Comparison of ENCODE assay signal across 10 mouse cellular contexts in the genomic region with DNA sequence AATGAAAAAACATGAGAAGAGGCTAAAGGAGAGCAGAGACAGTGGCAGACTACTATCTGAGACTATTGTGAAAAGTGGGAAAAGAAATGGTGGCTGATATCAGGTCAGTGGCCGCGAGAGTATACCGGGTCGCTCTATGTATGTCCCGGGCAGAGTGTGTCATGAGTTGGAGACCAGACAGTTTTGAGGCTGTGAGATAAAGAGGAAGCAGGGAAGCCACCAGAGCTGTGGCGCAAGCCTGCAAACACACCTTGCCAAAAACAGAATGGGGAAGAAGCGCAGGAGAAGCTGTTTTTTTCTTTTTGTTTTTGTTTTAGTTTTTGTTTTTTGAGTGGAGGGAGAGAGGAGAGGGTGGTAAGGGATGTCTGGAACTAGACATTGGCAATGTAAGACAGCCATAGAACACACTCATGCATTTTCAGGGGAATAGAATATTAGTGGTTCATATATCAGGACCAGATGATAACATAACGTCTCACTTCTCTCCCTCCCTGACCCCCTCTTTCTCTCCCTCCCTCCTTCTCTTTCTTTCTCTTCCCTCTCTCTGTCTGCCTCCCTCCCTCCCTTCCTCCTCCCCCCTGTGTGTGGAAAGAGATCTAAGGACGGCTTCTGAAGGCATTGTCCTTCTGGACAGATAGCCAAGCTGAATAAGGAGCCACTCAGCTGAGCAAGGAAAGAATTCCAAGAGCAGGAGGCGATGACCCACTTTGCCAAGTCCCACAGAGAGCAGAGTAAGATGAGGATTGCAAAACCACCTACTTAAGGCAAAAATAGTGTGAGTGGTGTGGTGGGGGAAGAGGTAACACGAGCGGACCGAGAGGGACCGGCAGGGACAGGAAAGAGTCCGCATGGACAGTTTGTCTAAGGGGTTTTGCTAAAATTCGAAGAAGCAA.
DNase-seq lines count a peak whose midpoint lies in the region; ATAC-seq lines count a peak whose summit lies in the region.
"Had no signal": no experiment of that assay in that cellular context is flagged by ENCODE, and none has a peak within 500 bp of the region (broad histone marks: within the 10 kb centered on the region; RNA-seq: fewer than 3 reads in every experiment).

No protein-coding gene starts in this region.

- no peak overlapping the region for H3K4me3 ChIP-seq in forebrain, embryonic 16.5 days (replicated peaks; ENCODE audit: low read length)
- H3K4me3 ChIP-seq: embryonic facial prominence, embryonic 12.5 days; heart, adult 2 months had no signal

- no peaks in the 10 kb centered on the region for H3K36me3 ChIP-seq in forebrain, embryonic 16.5 days (ENCODE audit: control insufficient read depth, insufficient read depth)
- H3K36me3 ChIP-seq: embryonic facial prominence, embryonic 12.5 days had no signal

- H3K9ac ChIP-seq in forebrain, embryonic 16.5 days (replicated peaks; ENCODE audit: low read depth, low read length) = no peak overlapping the region
- H3K9ac ChIP-seq: embryonic facial prominence, embryonic 12.5 days had no signal

- intact Hi-C loops in left cerebral cortex, postnatal 4 days (cut with DNase I) = no loop called here

- DNase-seq in cerebellum, postnatal 36 days = no peak
- DNase-seq in left cerebral cortex, adult 11 months (ENCODE audit: low spot score) = peak; percentile 21
- DNase-seq in left cerebral cortex, postnatal 4 days = no peak
- peak; percentile 17 for DNase-seq in liver
- DNase-seq in adrenal gland, postnatal 4 days (ENCODE audit: low spot score in 2 of 2) = no peak

- ATAC-seq in cerebellum, adult (ENCODE audit: insufficient number of reproducible peaks, low FRiP score, low TSS enrichment) = peak; percentile 26; the same call in 1 of the 2 replicates
- peak; percentile 92 for ATAC-seq in monocyte, adult 5-6 weeks (replicated peaks; ENCODE audit: insufficient number of reproducible peaks, low FRiP score, low TSS enrichment, poor library complexity, severe bottlenecking)
- no peak for ATAC-seq in forebrain, embryonic 16.5 days

- WGBS in forebrain, embryonic 16.5 days = 69% methylated on average over 16 of the region's 16 CpGs

- no peak overlapping the region for H3K27ac ChIP-seq in forebrain, embryonic 16.5 days (ENCODE audit: low read length)
- H3K27ac ChIP-seq: embryonic facial prominence, embryonic 12.5 days; heart, adult 2 months had no signal

- H3K27me3 ChIP-seq in forebrain, embryonic 16.5 days (replicated peaks; ENCODE audit: control insufficient read depth, insufficient read depth, low read length) = no peaks in the 10 kb centered on the region
- H3K27me3 ChIP-seq: embryonic facial prominence, embryonic 12.5 days had no signal

- no peaks in the 10 kb centered on the region for H3K9me3 ChIP-seq in forebrain, embryonic 16.5 days (ENCODE audit: control insufficient read depth, low read length)
- H3K9me3 ChIP-seq: embryonic facial prominence, embryonic 12.5 days had no signal

- H3K4me2 ChIP-seq in forebrain, embryonic 16.5 days (ENCODE audit: low read length) = no peak overlapping the region
- H3K4me2 ChIP-seq: embryonic facial prominence, embryonic 12.5 days had no signal

- no peaks in the 10 kb centered on the region for H3K4me1 ChIP-seq in forebrain, embryonic 16.5 days (replicated peaks; ENCODE audit: control insufficient read depth, insufficient read depth, low read length)

Comparison
In these comparisons a context has a peak if more than half of its experiments do, and no peak if none do; other contexts are left out.
1. DNase-seq: peak in left cerebral cortex, adult 11 months (single experiment) and liver (single experiment); none in cerebellum, postnatal 36 days (0 of 2), left cerebral cortex, postnatal 4 days (single experiment) and adrenal gland, postnatal 4 days (0 of 2).